25 mouse cellular contexts compared by ENCODE assay signal in genomic region chr12:82095396-82095795, GRCm38 (mm10).
"Had no signal": no experiment of that assay in that cellular context is flagged by ENCODE, and none has a peak within 500 bp of the region (broad histone marks: within the 10 kb centered on the region; RNA-seq: fewer than 3 reads in every experiment).

No protein-coding gene starts in this region.

- ATAC-seq: hindbrain, postnatal 0 days; intestine, embryonic 16.5 days; liver, embryonic 12.5 days had no signal

- DNase-seq: gastrocnemius, postnatal 14 days; gastrocnemius, postnatal 36 days; heart, adult 2 months; heart, postnatal 14 days; heart, postnatal 36 days; kidney, adult 11 months; kidney, adult 2 months; kidney, adult 9 months; kidney, postnatal 14 days; kidney, postnatal 4 days; left cerebral cortex, postnatal 4 days had no signal

- H3K4me2 ChIP-seq: heart, embryonic 11.5 days; heart, embryonic 13.5 days; heart, embryonic 15.5 days; hindbrain, embryonic 13.5 days; hindbrain, embryonic 15.5 days; kidney, embryonic 15.5 days; limb, embryonic 13.5 days; limb, embryonic 15.5 days; liver, embryonic 12.5 days had no signal

- H3K27me3 ChIP-seq: heart, embryonic 13.5 days; heart, embryonic 15.5 days; hindbrain, embryonic 13.5 days; hindbrain, embryonic 15.5 days; kidney, embryonic 15.5 days; limb, embryonic 13.5 days; limb, embryonic 15.5 days; liver, embryonic 12.5 days had no signal

- H3K27ac ChIP-seq: heart, adult 2 months; heart, embryonic 13.5 days; heart, embryonic 15.5 days; hindbrain, embryonic 13.5 days; hindbrain, embryonic 15.5 days; hindbrain, postnatal 0 days; kidney, postnatal 0 days; layer of hippocampus, adult 2 months; limb, embryonic 13.5 days; limb, embryonic 15.5 days; liver, embryonic 12.5 days; liver, embryonic 14.5 days had no signal

- H3K9me3 ChIP-seq: heart, embryonic 15.5 days; hindbrain, embryonic 13.5 days; hindbrain, embryonic 15.5 days; kidney, embryonic 15.5 days; limb, embryonic 15.5 days had no signal

- H3K9ac ChIP-seq: heart, embryonic 13.5 days; heart, embryonic 15.5 days; hindbrain, embryonic 13.5 days; hindbrain, embryonic 15.5 days; kidney, embryonic 15.5 days; limb, embryonic 13.5 days; limb, embryonic 15.5 days; liver, embryonic 12.5 days; liver, embryonic 14.5 days had no signal

- H3K4me3 ChIP-seq: heart, adult 2 months; heart, embryonic 13.5 days; heart, embryonic 15.5 days; hindbrain, embryonic 13.5 days; hindbrain, embryonic 15.5 days; kidney, embryonic 15.5 days; layer of hippocampus, adult 2 months; limb, embryonic 13.5 days; limb, embryonic 15.5 days; liver, embryonic 12.5 days had no signal

- H3K4me1 ChIP-seq: heart, embryonic 15.5 days; liver, embryonic 12.5 days had no signal

- H3K36me3 ChIP-seq: heart, embryonic 13.5 days; heart, embryonic 15.5 days; hindbrain, embryonic 13.5 days; hindbrain, embryonic 15.5 days; kidney, embryonic 15.5 days; limb, embryonic 13.5 days; limb, embryonic 15.5 days; liver, embryonic 12.5 days had no signal
